Mouse (Mus musculus) spleen, postnatal 14 days (tissue): ENCODE data around the gene Ankrd27.
"Not testable (repeated sequence)": the region's sequence is repeated elsewhere in the genome, so short reads cannot be mapped to it uniquely, and the experiment has no call there.

Source experiments
- DNase-seq, 2 experiments: peaks; one replicate each; pipeline ENCODE4 v3.0.0; 2021 to 2022; ENCODE audit warnings: low spot score in 2 of 2

Gene Ankrd27

GRCm38 (mm10) chr7:35586055-35586905, at the start of gene Ankrd27:
Gene Ankrd27 (plus strand): TSS chr7:35586244.
- DNase-seq: peak; percentile 85 to 90

GRCm38 (mm10) chr7:35537562-35537961, 48.5 kb upstream of the Ankrd27 start, which contains the start of gene Tdrd12:
Gene Tdrd12 (minus strand): TSS chr7:35537745.
- DNase-seq: no peak

GRCm38 (mm10) chr7:35545881-35546280, 40.2 kb upstream of the Ankrd27 start:
- peak in 1 of 2 experiments; percentile 57 for DNase-seq

- DNase-seq: peak; percentile 23 to 45
These were observed 32.1 kb upstream of the Ankrd27 start for GRCm38 (mm10) chr7:35553751-35554604.

- DNase-seq: no peak
These were observed 31.4 kb upstream of the Ankrd27 start for GRCm38 (mm10) chr7:35554605-35555175.

GRCm38 (mm10) chr7:35555224-35556204, 30.5 kb upstream of the Ankrd27 start:
- DNase-seq: peak; percentile 71 to 80

GRCm38 (mm10) chr7:35556205-35556603, 29.8 kb upstream of the Ankrd27 start, which contains the start of gene Nudt19:
Gene Nudt19 (minus strand): TSS chr7:35556304.
- no peak for DNase-seq

GRCm38 (mm10) chr7:35556905-35557304, 29.1 kb upstream of the Ankrd27 start:
- no peak for DNase-seq

- no peak for DNase-seq
These were observed 28.5 kb upstream of the Ankrd27 start for GRCm38 (mm10) chr7:35557577-35557976.

- DNase-seq: no peak
These were observed 27.4 kb upstream of the Ankrd27 start for GRCm38 (mm10) chr7:35558681-35559080.

- no peak for DNase-seq
These were observed 26.2 kb upstream of the Ankrd27 start for GRCm38 (mm10) chr7:35559838-35560237.

- DNase-seq: no peak
These were observed 23.0 kb upstream of the Ankrd27 start for GRCm38 (mm10) chr7:35563071-35563470.

- DNase-seq: no peak
These were observed 21.8 kb upstream of the Ankrd27 start for GRCm38 (mm10) chr7:35564067-35564865.

- DNase-seq: not testable (repeated sequence)
These were observed 21.2 kb upstream of the Ankrd27 start for GRCm38 (mm10) chr7:35564872-35565271.

- not testable (repeated sequence) for DNase-seq
These were observed 20.1 kb upstream of the Ankrd27 start for GRCm38 (mm10) chr7:35565965-35566364.

- DNase-seq: not testable (repeated sequence)
These were observed 16.3 kb upstream of the Ankrd27 start for GRCm38 (mm10) chr7:35569724-35570123.

GRCm38 (mm10) chr7:35570883-35571282, 15.2 kb upstream of the Ankrd27 start:
- DNase-seq: not testable (repeated sequence)

GRCm38 (mm10) chr7:35579849-35580248, 6.2 kb upstream of the Ankrd27 start:
- peak; percentile 22 to 52 for DNase-seq

- DNase-seq: no peak
These were observed 3.3 kb upstream of the Ankrd27 start for GRCm38 (mm10) chr7:35582719-35583118.

GRCm38 (mm10) chr7:35583476-35584025, 2.5 kb upstream of the Ankrd27 start:
- no peak for DNase-seq
